Mouse (Mus musculus): Measurements from ENCODE around the gene Gins2.

Gins2 gene

DNA sequence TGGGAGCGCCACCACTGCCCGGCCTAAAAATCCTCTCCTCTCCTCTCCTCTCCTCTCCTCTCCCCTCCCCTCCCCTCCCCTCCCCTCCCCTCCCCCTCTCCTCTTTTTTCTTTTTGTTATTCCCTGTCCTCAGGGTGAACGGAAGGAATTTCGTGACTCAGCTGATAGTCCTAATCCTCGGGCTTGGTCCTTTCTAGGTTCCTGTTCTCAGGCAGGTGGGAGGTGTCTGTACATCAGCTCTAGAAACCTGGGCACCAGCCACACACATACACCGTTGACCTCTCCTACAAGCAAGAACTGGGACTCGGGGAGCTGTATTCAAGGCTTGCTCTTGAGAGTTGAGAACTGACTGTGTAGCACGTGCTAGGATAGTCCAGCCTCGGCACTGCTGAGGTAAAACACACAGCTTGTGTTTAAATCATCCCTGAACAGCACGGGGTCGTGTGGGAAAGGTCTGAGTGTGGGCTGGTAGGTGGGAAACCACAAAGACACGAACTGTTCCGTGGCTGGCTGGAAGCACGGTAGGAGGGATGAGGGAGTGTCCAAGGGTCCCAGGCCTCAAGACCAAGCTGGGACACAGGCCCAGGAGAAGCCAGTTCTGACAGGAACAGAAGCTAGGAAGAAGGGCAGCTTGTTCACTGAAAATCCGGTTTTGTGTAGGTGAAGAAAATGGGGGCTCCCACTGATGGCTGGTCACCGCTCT is 58.0 kb downstream of the Gins2 start:
- DNase-seq (ENCODE audit: low read depth, low spot score), result no peak

DNA sequence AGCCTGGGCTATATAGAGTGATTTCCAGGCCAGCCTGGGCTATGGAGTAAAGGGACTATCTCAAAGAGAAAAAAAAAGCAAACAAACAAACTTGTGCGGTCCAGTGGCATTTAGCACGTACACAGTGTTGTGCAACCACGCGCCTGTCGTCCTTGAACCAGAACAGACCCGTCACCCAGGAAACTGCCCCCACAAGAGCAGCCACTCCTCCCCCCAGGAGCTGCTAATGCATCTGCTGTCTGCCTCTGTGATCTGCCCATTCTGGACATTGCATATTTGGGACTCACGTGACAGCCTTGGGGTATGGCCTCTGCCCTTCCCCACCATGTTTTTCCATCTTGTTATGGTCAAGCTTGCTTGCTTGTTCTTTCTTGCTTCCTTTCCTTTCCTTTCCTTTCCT is 59.9 kb downstream of the Gins2 start:
- no peak for DNase-seq (ENCODE audit: low read depth, low spot score)

Data from retina, adult 2 months (tissue).